Mouse (Mus musculus): ENCODE measurements around the gene Map10. TPM values are rescaled to one million over a fixed set of nuclear protein-coding genes. Genes with fewer than 3 reads are reported as not detected.

Gene Map10
- polyA plus RNA-seq, 1 experiment from 2014 or later = 6.7 TPM

DNA sequence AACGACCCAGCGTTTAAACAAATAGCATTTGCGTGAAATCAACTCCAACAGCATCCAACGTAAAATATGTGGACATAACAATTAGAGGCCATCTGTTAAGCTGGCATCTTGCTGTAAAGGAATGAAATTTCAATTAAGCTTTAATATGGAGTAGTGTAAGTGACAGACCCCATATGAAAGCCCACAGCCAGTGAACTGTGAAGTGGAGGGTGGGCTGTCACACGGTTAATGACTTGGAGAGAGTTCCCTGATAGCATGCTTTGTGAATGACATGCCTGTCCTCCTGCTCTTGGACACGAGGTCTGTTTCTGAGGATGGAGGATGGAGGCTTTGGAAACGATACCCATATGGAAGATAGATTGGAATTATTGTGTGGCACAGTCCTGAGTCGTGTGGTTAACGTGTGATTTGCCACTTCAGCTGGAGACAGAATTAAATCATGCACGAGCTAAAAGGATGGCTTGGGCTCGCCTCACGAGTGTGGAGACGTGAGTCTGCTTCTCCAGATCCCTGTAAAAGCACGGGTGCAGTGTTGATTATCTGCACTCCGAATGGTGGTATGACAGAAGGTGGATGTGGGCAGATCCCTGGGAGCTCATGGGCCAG, 33.4 kb downstream of the Map10 start:
- no peaks in the 10 kb centered on the region for H3K4me1 ChIP-seq
- no peaks in the 10 kb centered on the region for H3K9me3 ChIP-seq
- H3K27me3 ChIP-seq (ENCODE audit: poor library complexity, severe bottlenecking) = no peaks in the 10 kb centered on the region
- H3K27ac ChIP-seq = no peak overlapping the region
- no peak overlapping the region for H3K4me3 ChIP-seq
- no peak for DNase-seq (ENCODE audit: extremely low spot score, low spot score)
- WGBS = 87% methylated on average over 15 of the region's 15 CpGs
- H3K36me3 ChIP-seq (replicated peaks) = no peaks in the 10 kb centered on the region

DNA sequence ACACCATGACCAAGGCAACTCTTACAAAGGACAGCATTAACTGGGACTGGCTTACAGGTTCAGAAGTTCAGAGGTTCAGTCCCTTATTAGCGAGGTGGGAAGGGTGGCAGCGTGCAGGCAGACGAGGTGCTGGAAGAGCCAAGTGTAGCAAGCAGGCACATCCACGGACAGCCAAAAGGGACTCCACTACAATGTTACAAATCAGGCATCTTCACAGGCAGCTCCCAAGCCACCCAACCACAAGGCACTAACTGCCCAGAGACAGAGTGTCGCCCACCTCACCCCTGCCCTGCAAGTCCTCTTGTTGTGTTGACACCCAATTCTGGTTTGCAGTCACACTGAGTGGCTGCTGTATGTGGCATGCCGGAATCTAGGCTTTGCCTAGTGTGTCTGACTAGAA, 34.8 kb downstream of the Map10 start:
- H3K27ac ChIP-seq = no peak overlapping the region
- no peaks in the 10 kb centered on the region for H3K36me3 ChIP-seq (replicated peaks)
- no peaks in the 10 kb centered on the region for H3K27me3 ChIP-seq (ENCODE audit: poor library complexity, severe bottlenecking)
- H3K4me1 ChIP-seq = no peaks in the 10 kb centered on the region
- H3K9me3 ChIP-seq = no peaks in the 10 kb centered on the region
- DNase-seq (ENCODE audit: extremely low spot score, low spot score) = no peak
- WGBS = 90% methylated on average over 6 of the region's 6 CpGs
- H3K4me3 ChIP-seq = no peak overlapping the region

DNA sequence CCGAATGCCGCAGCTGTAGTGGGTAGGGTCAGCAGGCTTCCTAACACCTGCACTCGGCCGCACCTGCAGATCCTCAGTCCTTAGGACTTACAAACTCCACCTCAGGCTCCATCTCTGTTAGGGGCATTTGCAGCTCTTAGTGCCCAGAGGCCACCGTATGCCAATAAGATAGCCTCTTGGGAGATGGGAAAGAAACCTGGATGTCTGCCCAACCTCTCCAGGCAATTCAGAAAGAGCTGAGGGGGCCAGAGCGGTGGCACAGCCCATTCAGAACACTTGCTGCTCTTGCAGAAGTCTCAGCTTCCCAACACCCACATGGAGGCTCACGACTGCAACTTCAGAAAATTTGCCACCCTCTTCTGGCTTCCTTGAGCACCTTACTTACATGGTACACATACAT, 36.2 kb downstream of the Map10 start:
- DNase-seq (ENCODE audit: extremely low spot score, low spot score) = no peak
- H3K27me3 ChIP-seq (ENCODE audit: poor library complexity, severe bottlenecking) = no peaks in the 10 kb centered on the region
- no peaks in the 10 kb centered on the region for H3K36me3 ChIP-seq (replicated peaks)
- no peaks in the 10 kb centered on the region for H3K4me1 ChIP-seq
- H3K4me3 ChIP-seq = no peak overlapping the region
- no peaks in the 10 kb centered on the region for H3K9me3 ChIP-seq
- no peak overlapping the region for H3K27ac ChIP-seq
- 89% methylated on average over 7 of the region's 7 CpGs for WGBS

DNA sequence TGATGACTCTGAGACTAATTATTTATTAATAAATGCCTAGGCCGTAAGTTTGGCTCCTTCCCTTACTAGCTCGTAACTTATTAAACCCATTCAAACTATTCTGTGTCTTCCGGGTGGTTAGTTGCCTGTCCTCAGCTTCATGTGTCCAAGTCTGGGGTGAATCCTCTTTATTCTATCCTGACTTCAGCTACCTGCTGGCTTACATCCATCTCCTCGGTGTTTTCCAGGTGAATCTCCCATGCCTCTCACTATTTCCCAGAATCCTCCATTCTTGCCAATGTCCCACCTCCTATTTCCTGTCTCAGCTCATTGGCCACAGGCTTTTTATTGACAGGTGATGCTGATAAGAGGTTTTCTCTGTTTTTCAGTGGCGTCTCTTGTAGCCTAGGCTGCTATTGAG, 39.6 kb downstream of the Map10 start:
- Histone ChIP-seq H3K4me1 (no peaks in the 10 kb centered on the region), H3K9me3 (no peaks in the 10 kb centered on the region), H3K4me3 (no peak overlapping the region), H3K27ac (no peak overlapping the region), H3K36me3 (replicated peaks) (no peaks in the 10 kb centered on the region), H3K27me3 (ENCODE audit: poor library complexity, severe bottlenecking) (no peaks in the 10 kb centered on the region)
- DNase-seq (ENCODE audit: extremely low spot score, low spot score) = no peak
- 94% methylated on average over 5 of the region's 5 CpGs for WGBS

DNA sequence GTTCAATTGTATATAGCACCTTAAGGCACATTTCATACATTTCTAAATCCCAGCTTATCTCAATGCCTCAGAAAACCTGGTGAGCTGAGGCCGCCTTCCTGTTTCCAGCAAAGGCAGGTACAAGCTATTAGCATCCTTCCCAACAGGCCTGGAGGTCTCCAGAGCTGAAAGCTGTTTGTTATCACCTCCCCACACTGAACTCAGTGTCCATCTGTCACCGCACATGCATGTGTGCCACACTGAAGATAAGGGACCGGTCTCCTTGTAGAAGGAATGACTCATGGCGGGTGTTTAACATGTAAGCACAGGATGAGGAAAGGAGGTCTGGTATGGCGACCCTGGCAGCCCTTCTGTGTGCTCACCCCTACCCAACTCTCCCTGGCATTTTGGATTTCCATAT, 41.9 kb downstream of the Map10 start:
- Histone ChIP-seq H3K4me1 (peaks cover 6% of the 10 kb centered on the region), H3K4me3 (no peak overlapping the region), H3K36me3 (replicated peaks) (no peaks in the 10 kb centered on the region), H3K27me3 (ENCODE audit: poor library complexity, severe bottlenecking) (no peaks in the 10 kb centered on the region), H3K27ac (no peak overlapping the region), H3K9me3 (no peaks in the 10 kb centered on the region)
- no peak for DNase-seq (ENCODE audit: extremely low spot score, low spot score)
- WGBS = 86% methylated on average over 5 of the region's 5 CpGs

DNA sequence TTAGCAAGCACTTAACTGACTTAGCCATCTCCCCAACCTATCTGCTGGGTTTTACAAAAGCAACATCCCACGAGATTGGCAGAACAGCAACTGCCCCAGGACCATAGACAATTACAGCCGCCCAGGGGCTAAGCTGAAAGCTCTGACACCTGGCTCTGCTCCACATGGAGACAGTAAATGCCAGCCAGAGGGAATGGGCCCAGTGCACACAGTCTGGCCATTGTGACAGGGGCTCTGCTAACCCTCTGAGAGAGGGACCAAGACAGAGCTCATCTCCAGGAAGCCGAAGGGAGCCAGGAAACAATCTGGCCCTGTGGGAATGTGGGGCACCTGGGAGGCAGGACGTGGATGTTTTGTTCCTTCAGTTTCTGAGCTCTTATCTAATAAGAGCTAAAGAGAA, 46.6 kb downstream of the Map10 start:
- Histone ChIP-seq H3K27ac (no peak overlapping the region), H3K4me1 (peaks cover 24% of the 10 kb centered on the region), H3K36me3 (replicated peaks) (no peaks in the 10 kb centered on the region), H3K4me3 (no peak overlapping the region), H3K9me3 (no peaks in the 10 kb centered on the region), H3K27me3 (ENCODE audit: poor library complexity, severe bottlenecking) (no peaks in the 10 kb centered on the region)
- WGBS = 49% methylated on average over 4 of the region's 4 CpGs
- DNase-seq (ENCODE audit: extremely low spot score, low spot score) = no peak

DNA sequence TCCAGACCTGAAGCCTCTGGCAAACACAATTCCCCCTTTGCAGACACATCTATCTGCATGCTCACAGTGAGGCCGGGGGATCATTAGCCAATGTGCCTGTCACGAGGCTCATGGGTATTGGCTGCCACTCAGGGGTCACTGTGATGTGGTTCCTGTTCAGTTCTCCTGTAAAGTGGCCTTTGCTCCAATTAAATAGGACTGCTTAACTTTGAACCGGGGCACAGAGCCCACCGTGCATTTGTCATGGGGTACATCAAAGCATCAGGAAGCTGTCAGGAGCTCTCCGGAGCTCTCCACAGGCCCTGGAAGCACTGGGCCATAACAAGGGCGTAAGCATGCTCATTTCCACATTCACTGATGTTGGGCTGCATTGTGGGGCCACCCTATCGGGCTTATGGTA, 47.0 kb downstream of the Map10 start:
- H3K4me1 ChIP-seq = peaks cover 24% of the 10 kb centered on the region
- 57% methylated on average over 7 of the region's 7 CpGs for WGBS
- DNase-seq (ENCODE audit: extremely low spot score, low spot score) = no peak
- no peaks in the 10 kb centered on the region for H3K27me3 ChIP-seq (ENCODE audit: poor library complexity, severe bottlenecking)
- H3K9me3 ChIP-seq = no peaks in the 10 kb centered on the region
- H3K36me3 ChIP-seq (replicated peaks) = no peaks in the 10 kb centered on the region
- no peak overlapping the region for H3K4me3 ChIP-seq
- H3K27ac ChIP-seq = no peak overlapping the region

DNA sequence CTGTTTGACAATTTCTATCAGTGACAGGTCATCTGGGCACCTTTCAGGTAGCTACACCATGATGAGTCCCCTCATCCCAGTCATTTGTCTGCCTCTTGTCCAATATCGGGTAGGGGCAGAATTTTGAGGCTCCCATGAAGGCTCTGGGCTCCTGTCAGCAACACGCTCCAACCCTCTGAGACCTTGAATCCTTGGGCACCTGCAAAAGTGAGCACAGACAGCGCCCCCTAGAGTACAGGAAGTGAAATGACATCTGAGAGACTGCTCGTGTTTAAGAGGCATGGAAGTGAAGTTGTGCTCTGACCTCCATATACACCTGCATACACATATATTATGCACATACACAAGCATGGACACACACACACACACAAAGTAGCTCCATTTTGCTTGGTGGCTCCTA, 49.3 kb downstream of the Map10 start:
- no peaks in the 10 kb centered on the region for H3K27me3 ChIP-seq (ENCODE audit: poor library complexity, severe bottlenecking)
- no peaks in the 10 kb centered on the region for H3K36me3 ChIP-seq (replicated peaks)
- peaks cover 24% of the 10 kb centered on the region for H3K4me1 ChIP-seq
- no peaks in the 10 kb centered on the region for H3K9me3 ChIP-seq
- H3K27ac ChIP-seq = no peak overlapping the region
- 61% methylated on average over 4 of the region's 4 CpGs for WGBS
- H3K4me3 ChIP-seq = no peak overlapping the region
- DNase-seq (ENCODE audit: extremely low spot score, low spot score) = no peak

DNA sequence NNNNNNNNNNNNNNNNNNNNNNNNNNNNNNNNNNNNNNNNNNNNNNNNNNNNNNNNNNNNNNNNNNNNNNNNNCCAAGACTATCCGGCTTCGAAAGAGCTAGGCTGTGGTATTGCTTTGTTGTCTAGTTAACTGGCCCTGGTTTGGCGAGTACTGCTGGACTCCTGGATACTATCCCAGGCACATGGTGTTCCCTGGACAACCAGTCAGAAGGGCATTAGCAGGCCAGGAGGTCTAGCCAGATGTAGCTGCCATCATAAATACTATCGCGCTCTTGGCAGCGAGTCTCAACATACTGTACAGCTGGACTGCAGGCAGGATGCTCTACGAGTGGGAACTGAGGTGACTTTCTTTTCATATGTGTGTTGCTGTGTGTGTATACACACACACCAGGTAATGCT, 53.1 kb downstream of the Map10 start:
- Histone ChIP-seq H3K36me3 (replicated peaks) (no peaks in the 10 kb centered on the region), H3K27ac (no peak overlapping the region), H3K4me3 (no peak overlapping the region), H3K27me3 (ENCODE audit: poor library complexity, severe bottlenecking) (no peaks in the 10 kb centered on the region), H3K4me1 (peaks cover 12% of the 10 kb centered on the region), H3K9me3 (no peaks in the 10 kb centered on the region)
- 96% methylated on average over 7 of the region's 7 CpGs for WGBS
- DNase-seq (ENCODE audit: extremely low spot score, low spot score) = no peak

Other genes starting within 250 kb of the Map10 start
- gene Sipa1l2, start 100.0 kb upstream of the Map10 start, polyA plus RNA-seq (2016; fragmentation: Nextera tagmentation; extraction: Ambion mirVana) = 13.1 and 15.4 TPM in 2 replicates
- gene Ntpcr, start 60.1 kb downstream of the Map10 start, polyA plus RNA-seq (2016; fragmentation: Nextera tagmentation; extraction: Ambion mirVana) = 17.2 and 17.8 TPM in 2 replicates
- 0.15 TPM in 1 of 2 replicates, not detected in the other for gene Pcnx2, start 228.5 kb downstream of the Map10 start, polyA plus RNA-seq (2016; fragmentation: Nextera tagmentation; extraction: Ambion mirVana)
- gene Map3k21, start 240.6 kb downstream of the Map10 start, polyA plus RNA-seq (2016; fragmentation: Nextera tagmentation; extraction: Ambion mirVana) = not detected in 2 replicates

Data from forebrain, embryonic 10.5 days (tissue).